Mouse (Mus musculus): ENCODE data around the gene Gm9964.

DNA sequence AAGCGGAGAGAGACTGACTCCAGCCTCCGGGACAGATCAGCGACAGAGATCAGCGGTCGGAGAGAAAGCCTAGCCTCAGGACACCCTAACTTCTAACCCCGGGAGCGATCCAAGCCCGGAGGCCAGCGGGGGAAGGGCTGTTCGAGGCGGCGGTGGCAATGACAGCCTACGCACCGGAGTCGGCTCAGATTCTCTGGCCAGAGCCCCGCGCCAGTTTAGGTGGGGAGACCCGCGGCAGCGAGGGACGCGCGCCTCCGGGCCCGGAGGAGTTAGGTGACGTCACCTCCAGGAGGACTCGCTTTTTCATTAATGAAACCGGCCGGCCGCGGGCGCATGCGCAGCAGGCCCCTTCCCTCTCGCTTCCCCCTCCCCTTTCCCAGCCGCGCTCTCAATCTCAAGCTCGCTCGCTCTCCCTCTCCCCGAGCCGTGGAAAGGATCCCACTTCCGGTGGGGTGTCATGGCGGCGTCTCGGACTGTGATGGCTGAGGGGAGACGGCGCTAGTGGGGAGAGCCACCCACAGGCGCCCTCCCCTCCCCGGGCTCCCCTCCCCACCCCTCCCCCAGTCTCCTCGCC is 42.6 kb upstream of the Gm9964 start, which contains the start of gene Nf1:
- TF ChIP-seq GATA1 (IDR thresholded peaks at IDR 0.05; ENCODE audit: borderline replicate concordance, low read length) = no peak
- TF ChIP-seq FLI1 (IDR thresholded peaks at IDR 0.05; ENCODE audit: low read length) = peak; percentile 22; the same call in 1 of the 2 replicates

All from megakaryocyte, embryonic 14.5 days (primary cell).